Mouse (Mus musculus): Measurements from ENCODE around the gene Adamts15.

The Adamts15 gene

DNA sequence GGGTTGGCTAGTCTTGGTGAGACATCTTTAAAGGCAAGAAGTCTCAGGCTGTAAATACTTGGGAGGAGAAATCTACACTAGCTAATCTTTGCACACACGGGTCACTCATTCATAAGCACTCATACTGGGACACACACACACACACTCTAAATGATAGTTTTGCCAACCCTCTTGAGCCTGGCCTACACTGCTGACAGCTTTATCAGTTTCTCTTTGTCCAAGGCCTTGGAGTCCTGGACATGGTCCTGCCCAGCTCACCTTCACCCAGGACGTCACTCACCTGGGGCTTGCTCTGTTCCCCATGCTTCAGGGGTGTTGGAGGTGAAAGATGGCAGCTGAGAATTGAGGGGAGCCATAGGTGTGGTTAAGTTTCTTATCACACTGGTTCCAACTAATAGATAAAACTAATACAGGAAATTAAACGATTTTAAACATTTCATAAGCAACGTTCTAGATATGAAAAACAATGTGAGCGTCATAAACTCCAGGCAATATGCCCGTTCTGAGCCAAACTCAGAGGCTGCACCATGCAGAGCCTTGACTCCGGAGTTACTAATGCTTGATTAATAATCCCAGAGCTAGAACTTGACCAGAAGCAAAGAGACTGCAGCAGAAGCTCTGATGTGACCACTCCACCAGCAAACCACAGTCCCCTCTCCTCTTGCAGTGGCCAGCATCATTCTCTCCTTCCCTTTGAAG, 42.9 kb downstream of the Adamts15 start:
- DNase-seq = no peak

DNA sequence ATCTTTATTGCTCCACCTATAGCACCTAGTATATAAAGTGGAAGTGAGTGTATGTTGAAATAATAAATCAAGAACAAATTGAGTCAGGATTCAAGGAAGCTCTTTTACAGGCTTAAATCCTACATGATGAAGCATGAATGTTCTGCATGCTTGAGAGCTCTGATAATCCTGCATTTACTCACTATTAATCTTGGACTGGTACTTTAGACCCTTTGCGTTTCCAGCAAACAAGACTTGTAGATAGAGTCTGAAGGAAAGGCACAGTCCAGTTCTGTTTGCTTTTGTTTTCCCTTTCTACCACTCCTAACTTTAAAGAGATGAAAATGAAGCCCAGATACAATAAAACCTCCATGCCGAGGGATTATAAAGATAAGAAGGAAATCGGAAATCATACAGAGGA, 45.7 kb downstream of the Adamts15 start:
- no peak for DNase-seq

DNA sequence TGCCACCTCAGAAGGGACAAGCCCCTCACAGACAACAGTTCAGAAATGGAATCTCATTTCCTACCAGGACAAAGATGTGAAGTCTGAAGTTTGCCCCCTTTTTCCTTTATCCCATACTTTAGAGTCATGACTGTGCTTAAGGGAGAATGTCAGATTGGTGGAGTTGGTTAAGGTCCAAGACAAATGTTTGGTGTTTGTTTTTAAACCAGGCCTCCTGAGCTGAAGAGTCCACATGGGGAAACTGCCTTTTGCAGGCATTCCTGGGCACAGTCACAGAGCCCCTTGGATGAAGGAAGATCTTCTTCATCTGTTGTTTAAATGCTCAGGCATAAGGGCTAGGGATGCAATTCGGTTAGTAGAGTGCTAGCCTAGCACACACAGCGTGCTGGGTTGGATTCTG, 66.4 kb downstream of the Adamts15 start:
- no peak for DNase-seq

DNA sequence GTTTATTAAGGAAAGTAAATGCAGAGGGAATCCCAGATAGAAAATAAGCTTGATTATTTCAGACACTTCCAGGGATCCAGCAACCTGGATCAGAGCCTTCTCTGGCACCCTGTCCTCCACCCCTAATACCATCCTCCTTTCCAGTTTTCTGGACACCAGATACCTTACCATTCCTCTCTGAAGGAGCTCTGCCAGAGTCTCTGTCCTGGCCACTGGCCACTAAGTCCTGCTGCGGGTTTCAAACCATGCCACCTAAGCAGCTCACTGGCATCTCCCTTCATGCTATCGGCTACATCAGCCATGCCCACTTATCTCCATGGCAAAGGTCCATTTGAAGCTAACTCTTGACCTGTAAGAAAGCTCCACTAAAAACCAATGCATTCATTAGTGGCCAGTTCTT, 70.4 kb downstream of the Adamts15 start:
- no peak for DNase-seq

DNA sequence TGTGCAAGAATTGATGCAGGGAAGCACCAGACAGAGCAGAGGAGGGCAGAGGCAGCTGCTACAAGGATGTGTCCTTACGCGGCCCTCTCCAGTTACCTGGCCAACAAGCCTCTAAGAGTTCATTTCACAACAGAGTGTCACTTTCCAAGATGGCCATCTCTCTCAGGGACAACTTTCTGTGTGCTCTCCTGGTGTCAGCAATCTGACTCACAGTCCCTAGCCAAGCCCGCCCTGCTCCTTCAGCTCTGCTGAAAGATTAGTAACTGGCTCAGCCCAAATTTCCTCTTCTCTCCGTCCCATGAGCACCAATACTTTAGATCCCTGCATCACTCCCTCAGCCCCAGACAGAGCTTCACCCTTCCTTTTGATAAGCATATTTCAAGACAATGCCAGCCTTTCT, 72.3 kb downstream of the Adamts15 start:
- no peak for DNase-seq

DNA sequence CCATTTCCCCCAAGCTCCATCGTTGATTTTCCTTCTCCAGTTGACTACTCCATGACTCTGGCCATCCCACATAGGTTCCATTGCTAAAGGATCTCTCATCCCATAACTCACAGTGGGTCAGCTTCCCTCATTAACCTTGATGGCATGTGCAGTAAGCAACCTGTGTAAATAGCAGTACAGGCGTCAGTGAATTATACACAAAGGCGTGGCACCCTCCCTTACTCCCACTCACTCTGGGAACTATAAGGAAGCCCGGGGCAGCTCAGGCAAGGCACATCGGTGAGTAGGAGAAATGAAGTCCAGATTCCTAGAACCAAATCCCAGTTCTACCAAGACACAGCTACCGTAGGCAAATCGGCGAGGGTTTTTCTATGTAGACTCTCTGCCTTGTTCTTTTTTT, 72.8 kb downstream of the Adamts15 start:
- no peak for DNase-seq

Data from spleen, adult 18-20 months (tissue).